Mouse (Mus musculus): ENCODE data around the gene Rhox4g. TPM values are rescaled to one million over a fixed set of nuclear protein-coding genes. Genes with fewer than 3 reads are reported as not detected.

The Rhox4g gene
- polyA plus RNA-seq, 1 experiment from 2014 or later: not detected

Other genes with a start within 250 kb of the Rhox4g start
- not detected in 2 replicates for gene Rhox2b, start 239.3 kb downstream of the Rhox4g start, polyA plus RNA-seq (2014; fragmentation: Nextera tagmentation; extraction: Ambion mirVana)
- not detected in 2 replicates for gene Rhox4b, start 218.8 kb downstream of the Rhox4g start, polyA plus RNA-seq (2014; fragmentation: Nextera tagmentation; extraction: Ambion mirVana)
- not detected in 2 replicates for gene Rhox2c, start 197.6 kb downstream of the Rhox4g start, polyA plus RNA-seq (2014; fragmentation: Nextera tagmentation; extraction: Ambion mirVana)
- gene Rhox3c, start 192.7 kb downstream of the Rhox4g start, polyA plus RNA-seq (2014; fragmentation: Nextera tagmentation; extraction: Ambion mirVana): not detected in 2 replicates
- gene Rhox4c, start 171.0 kb downstream of the Rhox4g start, polyA plus RNA-seq (2014; fragmentation: Nextera tagmentation; extraction: Ambion mirVana): not detected in 2 replicates
- not detected in 2 replicates for gene Rhox2d, start 157.9 kb downstream of the Rhox4g start, polyA plus RNA-seq (2014; fragmentation: Nextera tagmentation; extraction: Ambion mirVana)
- gene Rhox4d, start 137.0 kb downstream of the Rhox4g start, polyA plus RNA-seq (2014; fragmentation: Nextera tagmentation; extraction: Ambion mirVana): not detected in 2 replicates
- not detected in 2 replicates for gene Rhox2e, start 120.9 kb downstream of the Rhox4g start, polyA plus RNA-seq (2014; fragmentation: Nextera tagmentation; extraction: Ambion mirVana)
- gene Rhox3e, start 109.3 kb downstream of the Rhox4g start, polyA plus RNA-seq (2014; fragmentation: Nextera tagmentation; extraction: Ambion mirVana): not detected in 2 replicates
- gene Rhox4e, start 93.9 kb downstream of the Rhox4g start, polyA plus RNA-seq (2014; fragmentation: Nextera tagmentation; extraction: Ambion mirVana): not detected in 2 replicates
- not detected in 2 replicates for gene Rhox2f, start 79.9 kb downstream of the Rhox4g start, polyA plus RNA-seq (2014; fragmentation: Nextera tagmentation; extraction: Ambion mirVana)
- not detected in 2 replicates for gene Rhox3f, start 70.3 kb downstream of the Rhox4g start, polyA plus RNA-seq (2014; fragmentation: Nextera tagmentation; extraction: Ambion mirVana)
- not detected in 2 replicates for gene Rhox4f, start 43.6 kb downstream of the Rhox4g start, polyA plus RNA-seq (2014; fragmentation: Nextera tagmentation; extraction: Ambion mirVana)
- not detected in 2 replicates for gene Rhox3g, start 22.7 kb downstream of the Rhox4g start, polyA plus RNA-seq (2014; fragmentation: Nextera tagmentation; extraction: Ambion mirVana)
- not detected in 2 replicates for gene Rhox2g, start 7.9 kb downstream of the Rhox4g start, polyA plus RNA-seq (2014; fragmentation: Nextera tagmentation; extraction: Ambion mirVana)
- not detected in 2 replicates for gene Rhox3h, start 17.4 kb upstream of the Rhox4g start, polyA plus RNA-seq (2014; fragmentation: Nextera tagmentation; extraction: Ambion mirVana)
- gene Rhox2h, start 21.9 kb upstream of the Rhox4g start, polyA plus RNA-seq (2014; fragmentation: Nextera tagmentation; extraction: Ambion mirVana): not detected in 2 replicates
- gene Rhox5, start 153.5 kb upstream of the Rhox4g start, polyA plus RNA-seq (2014; fragmentation: Nextera tagmentation; extraction: Ambion mirVana): 1.7 and 2.3 TPM in 2 replicates
- not detected in 2 replicates for gene Rhox6, start 175.6 kb upstream of the Rhox4g start, polyA plus RNA-seq (2014; fragmentation: Nextera tagmentation; extraction: Ambion mirVana)
- not detected in 2 replicates for gene Rhox7a, start 180.4 kb upstream of the Rhox4g start, polyA plus RNA-seq (2014; fragmentation: Nextera tagmentation; extraction: Ambion mirVana)
- gene Rhox8, start 227.6 kb upstream of the Rhox4g start, polyA plus RNA-seq (2014; fragmentation: Nextera tagmentation; extraction: Ambion mirVana): not detected in 2 replicates
- gene Rhox7b, start 245.9 kb upstream of the Rhox4g start, polyA plus RNA-seq (2014; fragmentation: Nextera tagmentation; extraction: Ambion mirVana): not detected in 2 replicates